Mouse (Mus musculus) frontal cortex, adult (tissue): Measurements from ENCODE around the gene Prnp.

Source experiments
- ATAC-seq: cut with Nextera tagmentation; 2 replicates; pipeline ENCODE4 v1.9.2; 2017; ENCODE audit warnings: mild to moderate bottlenecking, moderate library complexity, mixed read lengths; ENCODE audit not compliant: low TSS enrichment

The Prnp gene

GRCm38 (mm10) chr2:131909683-131910572 is at the start of gene Prnp, which contains the start of gene Prn:
Prnp (plus strand) TSS chr2:131909928.
Prn (plus strand) TSS chr2:131909957.
- ATAC-seq: peak; percentile 88

GRCm38 (mm10) chr2:131862617-131863275 is 47.0 kb upstream of the Prnp start:
- no peak for ATAC-seq

- peak; percentile 75 for ATAC-seq
Measured at GRCm38 (mm10) chr2:131863472-131863871, 46.3 kb upstream of the Prnp start.

GRCm38 (mm10) chr2:131864262-131864796 is 45.4 kb upstream of the Prnp start:
- ATAC-seq: no peak

GRCm38 (mm10) chr2:131866676-131867075 is 43.1 kb upstream of the Prnp start:
- ATAC-seq: no peak

GRCm38 (mm10) chr2:131868983-131869382 is 40.7 kb upstream of the Prnp start:
- no peak for ATAC-seq

- ATAC-seq: no peak
Measured at GRCm38 (mm10) chr2:131873376-131873775, 36.4 kb upstream of the Prnp start.

- ATAC-seq: no peak
Measured at GRCm38 (mm10) chr2:131876551-131877265, 33.0 kb upstream of the Prnp start.

- no peak for ATAC-seq
Measured at GRCm38 (mm10) chr2:131881766-131882165, 28.0 kb upstream of the Prnp start.

GRCm38 (mm10) chr2:131883136-131883535 is 26.6 kb upstream of the Prnp start:
- peak; percentile 81 for ATAC-seq

- peak; percentile 70 for ATAC-seq
Measured at GRCm38 (mm10) chr2:131886503-131887160, 23.1 kb upstream of the Prnp start.

GRCm38 (mm10) chr2:131888233-131888632 is 21.5 kb upstream of the Prnp start:
- no peak for ATAC-seq

GRCm38 (mm10) chr2:131892534-131892933 is 17.2 kb upstream of the Prnp start:
- ATAC-seq: peak; percentile 52; the same call in 1 of the 2 replicates

- no peak for ATAC-seq
Measured at GRCm38 (mm10) chr2:131895106-131895505, 14.6 kb upstream of the Prnp start.

- no peak for ATAC-seq
Measured at GRCm38 (mm10) chr2:131896011-131896410, 13.7 kb upstream of the Prnp start.

- ATAC-seq: no peak
Measured at GRCm38 (mm10) chr2:131897336-131898109, 12.2 kb upstream of the Prnp start.

- ATAC-seq: no peak
Measured at GRCm38 (mm10) chr2:131902423-131902822, 7.3 kb upstream of the Prnp start.

- ATAC-seq: peak; percentile 76
Measured at GRCm38 (mm10) chr2:131902867-131903266, 6.9 kb upstream of the Prnp start.

GRCm38 (mm10) chr2:131905025-131905424 is 4.7 kb upstream of the Prnp start:
- no peak for ATAC-seq

GRCm38 (mm10) chr2:131905776-131906175 is 4.0 kb upstream of the Prnp start:
- ATAC-seq: no peak

- no peak for ATAC-seq
Measured at GRCm38 (mm10) chr2:131906266-131906665, 3.5 kb upstream of the Prnp start.
